Mouse (Mus musculus) adrenal gland, postnatal 14 days (tissue): Measurements from ENCODE around the gene Tox4. TPM values are rescaled to one million over a fixed set of nuclear protein-coding genes. Genes with fewer than 3 reads are reported as not detected.
"Not testable (repeated sequence)": the region's sequence is repeated elsewhere in the genome, so short reads cannot be mapped to it uniquely, and the experiment has no call there.

Source experiments
- DNase-seq: peaks from one replicate; pipeline ENCODE4 v3.0.0; 2021; ENCODE audit warnings: mixed read lengths
- long read RNA-seq, 2 experiments: library from polyadenylated mRNA; stranded (forward); transcript quantifications; one replicate each; pipeline ENCODE4 v2.0.0; 2021
- total RNA-seq: library from RNA; stranded (reverse); gene quantifications from 2 replicates; pipeline ENCODE4 v1.2.3, GENCODE M21; 2021

The Tox4 gene
- total RNA-seq: 42.7 and 46.9 TPM in 2 replicates
- long read RNA-seq, experiment 1, full-length matches to known transcripts: 4 of 67 reads
- long read RNA-seq, experiment 1, partial matches to known transcripts: 58 of 67 reads
- long read RNA-seq, experiment 1, other reads (novel, unspliced or antisense): 5 of 67 reads
- long read RNA-seq, experiment 2, full-length matches to known transcripts: 1 of 49 reads
- long read RNA-seq, experiment 2, partial matches to known transcripts: 45 of 49 reads
- long read RNA-seq, experiment 2, other reads (novel, unspliced or antisense): 3 of 49 reads

- peak; percentile 99 for DNase-seq
Observed at GRCm38 (mm10) chr14:52278932-52279746, at the start of gene Tox4, which contains the start of gene Rab2b. Gene Tox4 (plus strand): TSS chr14:52279146. Gene Rab2b (minus strand): TSS chr14:52279545.

- DNase-seq: no peak
Observed at GRCm38 (mm10) chr14:52232249-52232648, 46.7 kb upstream of the Tox4 start.

GRCm38 (mm10) chr14:52235165-52235564 lies 43.8 kb upstream of the Tox4 start:
- DNase-seq: peak; percentile 78

- DNase-seq: no peak
Observed at GRCm38 (mm10) chr14:52236216-52236615, 42.7 kb upstream of the Tox4 start.

GRCm38 (mm10) chr14:52244041-52244689 lies 34.8 kb upstream of the Tox4 start:
- DNase-seq: peak; percentile 100

- DNase-seq: no peak
Observed at GRCm38 (mm10) chr14:52244690-52245042, 34.3 kb upstream of the Tox4 start.

GRCm38 (mm10) chr14:52246129-52246528 lies 32.8 kb upstream of the Tox4 start:
- DNase-seq: no peak

- DNase-seq: no peak
Observed at GRCm38 (mm10) chr14:52256311-52257175, 22.4 kb upstream of the Tox4 start.

GRCm38 (mm10) chr14:52257484-52258213 lies 21.3 kb upstream of the Tox4 start, which contains the start of gene Chd8:
Gene Chd8 (minus strand): TSS chr14:52257780.
- peak; percentile 99 for DNase-seq

- peak; percentile 75 for DNase-seq
Observed at GRCm38 (mm10) chr14:52272781-52273180, 6.2 kb upstream of the Tox4 start.

GRCm38 (mm10) chr14:52277210-52277609 lies 1.7 kb upstream of the Tox4 start:
- no peak for DNase-seq

- peak; percentile 60 for DNase-seq
Observed at GRCm38 (mm10) chr14:52279747-52280120, 788 bp downstream of the Tox4 start.

GRCm38 (mm10) chr14:52283629-52284028 lies 4.7 kb downstream of the Tox4 start:
- DNase-seq: no peak

- no peak for DNase-seq
Observed at GRCm38 (mm10) chr14:52284191-52284590, 5.2 kb downstream of the Tox4 start.

GRCm38 (mm10) chr14:52295558-52296264 lies 16.8 kb downstream of the Tox4 start:
- no peak for DNase-seq

- not testable (repeated sequence) for DNase-seq
Observed at GRCm38 (mm10) chr14:52303517-52303916, 24.6 kb downstream of the Tox4 start.

GRCm38 (mm10) chr14:52304644-52305271 lies 25.8 kb downstream of the Tox4 start, which contains the start of gene Mettl3:
Gene Mettl3 (minus strand): TSS chr14:52305128.
- peak; percentile 94 for DNase-seq

GRCm38 (mm10) chr14:52306100-52306499 lies 27.2 kb downstream of the Tox4 start:
- DNase-seq: no peak

GRCm38 (mm10) chr14:52310343-52310742 lies 31.4 kb downstream of the Tox4 start:
- DNase-seq: not testable (repeated sequence)

- no peak for DNase-seq
Observed at GRCm38 (mm10) chr14:52310906-52311305, 32.0 kb downstream of the Tox4 start.
